Mouse (Mus musculus): ENCODE data around the gene Rsc1a1.

The Rsc1a1 gene

DNA sequence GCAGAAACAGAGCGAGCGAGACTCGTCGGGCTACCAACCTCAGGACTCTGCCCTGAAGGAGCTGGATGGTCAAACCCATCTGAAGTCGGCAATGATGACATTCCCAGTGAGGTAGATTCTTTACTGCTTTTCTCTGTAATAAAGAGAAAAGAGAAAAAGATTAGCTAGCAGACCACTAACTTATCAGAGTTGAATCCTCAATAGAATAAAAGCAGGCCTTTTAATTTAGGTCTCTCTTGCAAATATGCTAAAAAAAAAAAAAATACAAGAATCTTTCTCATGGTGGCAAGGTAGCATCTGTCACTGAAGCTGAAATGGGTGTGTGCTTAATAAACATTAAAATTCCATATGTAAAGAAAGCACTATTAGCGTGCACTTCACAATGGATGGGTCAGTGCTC is at the start of gene Rsc1a1:
Gene Rsc1a1 (minus strand): TSS at position 101 of the 400 bp plus-strand sequence.
- DNase-seq (ENCODE audit: low spot score): no peak

DNA sequence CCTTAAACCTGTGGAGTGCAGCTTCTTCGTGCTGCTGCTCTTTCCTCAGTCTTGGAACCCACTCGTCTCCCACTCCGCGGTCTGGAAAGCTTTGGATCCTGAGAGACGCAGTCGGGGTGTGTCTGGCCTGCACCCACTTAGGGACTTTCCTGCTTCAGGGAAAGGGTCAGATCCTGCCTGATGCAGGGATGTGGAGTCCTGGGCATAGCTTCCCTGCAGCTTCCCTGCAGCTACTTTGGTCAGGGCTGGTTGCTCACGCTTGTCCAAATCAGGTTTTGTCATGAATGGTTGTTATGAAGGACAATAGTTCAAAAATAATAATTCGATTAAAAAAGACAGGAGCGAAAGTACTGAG is 49.8 kb upstream of the Rsc1a1 start:
- no peak for DNase-seq (ENCODE audit: low spot score)

- peak; percentile 72 for DNase-seq (ENCODE audit: low spot score)
Observed at GRCm38 (mm10) chr4:141734446-141735205, 49.2 kb upstream of the Rsc1a1 start.

GRCm38 (mm10) chr4:141731766-141732165 is 46.4 kb upstream of the Rsc1a1 start:
- DNase-seq (ENCODE audit: low spot score): no peak

GRCm38 (mm10) chr4:141730401-141730800 is 45.0 kb upstream of the Rsc1a1 start:
- no peak for DNase-seq (ENCODE audit: low spot score)

DNA sequence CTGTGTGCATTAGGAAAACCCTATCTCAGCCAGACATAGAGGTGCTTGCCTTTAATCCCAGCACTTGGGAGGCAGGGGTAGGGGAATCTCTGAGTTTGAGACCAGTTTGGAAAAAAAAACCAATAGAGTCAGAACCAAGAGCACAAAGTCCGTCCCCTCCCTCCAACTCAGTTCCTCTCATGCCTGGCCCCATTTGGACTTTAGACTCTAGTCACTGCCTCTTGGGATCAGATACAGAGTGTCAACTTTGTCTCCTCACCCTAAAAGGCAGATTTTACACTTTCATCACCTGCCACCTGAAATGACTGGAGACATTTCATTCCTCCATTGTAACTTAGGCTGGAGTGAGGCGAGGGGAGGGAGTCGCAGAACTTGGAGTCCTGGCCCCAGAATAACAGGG is 43.9 kb upstream of the Rsc1a1 start:
- DNase-seq (ENCODE audit: low spot score): no peak

DNA sequence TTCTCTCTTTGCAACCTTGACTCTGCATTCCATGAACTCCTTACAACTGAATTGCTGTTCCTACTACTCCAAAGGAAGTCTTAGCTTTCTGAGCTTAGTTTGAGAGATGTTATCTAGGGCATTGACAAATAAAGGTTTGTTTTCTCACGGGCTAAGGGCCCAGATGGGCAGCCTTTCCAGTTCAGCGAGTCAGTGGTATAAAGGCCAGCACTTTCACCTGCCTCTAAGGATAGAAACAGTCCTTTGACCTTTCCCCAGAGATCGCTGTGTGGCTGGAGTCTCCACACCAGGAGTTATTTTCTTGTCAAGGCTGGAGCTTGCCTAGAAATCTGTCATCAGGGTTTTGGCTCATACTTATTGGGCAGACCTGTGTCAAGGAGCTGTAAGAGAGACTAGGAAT is 40.3 kb upstream of the Rsc1a1 start:
- DNase-seq (ENCODE audit: low spot score): no peak

DNA sequence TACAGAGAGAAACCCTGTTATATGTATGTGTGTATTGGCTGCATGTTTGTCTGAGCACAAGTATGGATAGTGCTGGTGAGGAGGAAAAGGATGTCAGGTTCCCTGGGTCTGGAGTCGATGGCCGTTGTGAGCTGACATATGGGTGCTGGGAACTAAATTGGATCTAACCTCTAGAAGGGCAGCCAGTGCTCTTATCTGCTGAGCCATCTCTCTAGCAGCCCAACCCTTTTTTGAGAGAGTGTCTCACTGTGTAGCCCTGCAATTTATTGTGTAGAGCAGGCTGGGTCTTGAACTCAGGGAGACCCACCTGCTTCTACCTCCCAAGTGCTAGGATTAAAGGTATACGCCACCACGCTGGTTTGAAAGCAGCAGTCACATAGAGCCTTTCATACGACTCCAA is 39.9 kb upstream of the Rsc1a1 start:
- no peak for DNase-seq (ENCODE audit: low spot score)

DNA sequence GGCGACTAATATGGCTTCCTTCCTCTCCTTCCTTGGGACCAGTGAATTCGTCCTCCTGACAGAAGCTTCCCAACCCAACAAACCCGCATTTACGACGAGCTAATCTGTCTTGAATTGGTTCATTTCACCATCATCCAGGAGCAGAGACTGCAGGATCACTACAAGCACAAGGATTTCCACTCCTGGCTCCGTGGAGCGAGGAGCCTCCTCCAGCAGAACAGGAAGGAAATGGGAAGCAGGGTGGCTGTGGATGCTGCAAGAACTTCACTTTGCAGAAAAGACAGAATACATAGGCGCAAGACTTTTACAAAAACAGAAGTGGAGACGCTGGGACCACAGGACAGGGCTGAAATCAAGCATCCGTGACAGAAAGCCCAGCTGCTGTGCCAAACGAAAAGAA is 39.2 kb upstream of the Rsc1a1 start:
- DNase-seq (ENCODE audit: low spot score): no peak

DNA sequence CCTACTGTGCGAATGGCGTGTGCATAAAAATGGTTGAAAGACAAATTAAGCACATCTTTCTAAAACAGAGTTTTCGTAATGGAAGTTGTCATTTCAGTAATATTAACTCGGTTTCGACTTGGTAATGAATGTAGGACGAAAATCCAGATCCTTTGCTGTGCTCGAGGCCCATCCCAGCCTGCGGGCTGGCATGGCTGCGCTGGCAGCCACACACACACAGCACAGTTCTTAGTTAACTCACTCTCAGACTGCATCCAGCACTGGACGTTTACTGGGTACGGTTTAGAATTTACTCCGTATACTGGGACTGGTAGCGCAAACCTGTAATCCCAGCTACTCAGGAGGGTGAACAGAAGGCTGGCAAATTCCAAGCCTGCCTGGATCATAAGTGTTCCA is 38.3 kb upstream of the Rsc1a1 start:
- DNase-seq (ENCODE audit: low spot score): no peak

DNA sequence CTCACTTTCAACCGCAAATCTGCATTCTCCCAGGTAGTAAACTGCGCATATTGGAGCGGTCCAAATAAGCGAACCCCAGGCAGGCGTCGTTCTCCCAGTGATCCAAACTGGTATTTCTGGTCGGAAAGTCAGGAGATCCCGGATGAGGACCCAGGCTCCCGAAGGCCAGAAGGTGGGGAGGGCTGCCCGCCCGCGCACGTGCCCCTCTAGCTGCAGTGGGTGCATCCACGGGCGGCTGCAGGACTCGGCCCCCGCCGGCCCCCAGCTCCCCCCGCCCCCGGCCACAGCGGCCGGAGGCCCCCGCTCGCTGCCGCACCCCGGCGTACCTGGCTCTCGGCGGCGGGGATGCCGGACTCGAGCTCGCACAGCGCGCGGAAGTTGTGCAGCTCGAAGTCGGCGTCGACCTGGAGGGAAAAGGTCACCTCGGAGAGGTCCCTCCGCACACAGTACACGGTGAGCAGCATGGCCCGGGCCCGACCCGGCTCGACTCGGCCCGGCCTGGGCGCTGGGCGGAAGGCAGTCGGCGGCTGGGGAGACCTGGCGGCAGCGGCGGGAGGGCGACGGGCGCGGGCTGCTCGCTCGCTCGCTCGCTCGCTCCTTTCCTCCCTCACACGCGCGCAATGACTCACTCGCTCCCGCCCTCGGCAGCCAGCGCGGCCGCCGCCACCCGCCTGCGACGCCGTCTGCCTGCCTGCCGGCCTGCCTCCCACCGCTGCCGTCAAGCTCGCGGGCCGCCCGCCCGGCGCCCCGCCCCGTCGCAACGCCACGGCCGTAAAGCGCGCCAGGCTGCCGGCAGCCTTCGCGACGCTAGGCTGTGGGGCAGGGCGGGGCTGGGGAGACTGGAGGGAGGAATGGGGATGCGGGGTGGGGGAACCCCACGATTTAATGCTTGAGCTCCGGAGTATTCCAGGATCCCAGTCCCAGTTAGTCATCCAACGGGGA is 37.6 kb upstream of the Rsc1a1 start, which contains the start of gene Ddi2:
Gene Ddi2 (minus strand): TSS at position 689 of the 942 bp plus-strand sequence.
- DNase-seq (ENCODE audit: low spot score): peak; percentile 81

- no peak for DNase-seq (ENCODE audit: low spot score)
Observed at GRCm38 (mm10) chr4:141721961-141722360, 36.6 kb upstream of the Rsc1a1 start.

- no peak for DNase-seq (ENCODE audit: low spot score)
Observed at GRCm38 (mm10) chr4:141720761-141721523, 35.5 kb upstream of the Rsc1a1 start.

DNA sequence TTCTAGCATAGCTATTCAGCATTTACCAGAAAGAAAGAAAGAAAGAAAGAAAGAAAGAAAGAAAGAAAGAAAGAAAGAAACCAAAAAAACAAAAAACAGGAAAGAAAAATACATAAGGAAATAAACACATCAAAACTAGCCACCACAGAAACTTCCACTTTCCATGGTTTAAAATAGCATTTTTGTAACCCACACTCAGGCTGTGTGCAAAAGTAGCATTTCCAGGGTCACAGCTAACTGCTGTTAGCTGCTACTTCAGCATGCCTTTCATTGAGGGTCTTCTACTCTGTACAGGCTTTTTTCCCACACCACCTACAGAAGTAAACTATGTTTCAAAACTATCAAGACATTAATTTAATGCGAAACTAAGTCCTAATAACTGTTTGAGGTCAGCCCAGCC is 33.9 kb upstream of the Rsc1a1 start:
- DNase-seq (ENCODE audit: low spot score): no peak

DNA sequence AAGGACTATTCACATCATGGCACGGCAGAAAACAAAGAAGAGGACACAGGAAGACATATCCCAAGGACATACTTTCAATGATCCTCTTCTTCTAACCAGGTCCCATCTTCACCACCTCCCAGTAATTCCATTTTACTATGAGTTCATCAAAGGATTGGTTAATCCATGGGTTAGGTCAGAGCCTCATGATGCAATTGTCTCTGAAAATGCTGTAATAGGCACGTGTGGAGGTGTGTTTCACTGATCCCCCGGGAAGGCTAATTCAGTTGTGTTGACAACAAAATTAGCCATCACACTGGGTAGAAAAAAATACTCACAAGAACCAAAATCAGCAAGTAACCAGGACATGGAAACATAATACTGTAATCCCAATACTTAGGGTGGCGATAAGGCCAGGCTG is 32.2 kb upstream of the Rsc1a1 start:
- DNase-seq (ENCODE audit: low spot score): no peak

DNA sequence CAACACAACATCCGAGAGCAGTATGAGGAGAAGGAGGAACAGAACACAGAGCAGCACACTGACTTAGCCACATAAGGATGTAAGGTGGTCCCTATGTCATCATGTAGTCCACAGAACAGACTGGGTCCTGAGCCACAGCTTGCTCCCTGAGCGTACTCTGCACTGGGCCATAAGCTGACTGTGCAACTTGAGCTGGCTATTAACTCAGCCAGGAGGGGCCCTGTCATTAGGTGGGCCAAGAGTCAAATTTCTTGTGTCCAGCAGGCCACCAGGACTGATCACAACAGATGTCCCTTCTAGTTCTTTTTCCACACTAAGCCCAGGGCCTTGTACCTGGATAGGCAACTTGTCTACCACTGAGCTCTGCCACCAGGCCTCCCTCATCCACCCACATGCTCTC is 29.6 kb upstream of the Rsc1a1 start:
- DNase-seq (ENCODE audit: low spot score): no peak

DNA sequence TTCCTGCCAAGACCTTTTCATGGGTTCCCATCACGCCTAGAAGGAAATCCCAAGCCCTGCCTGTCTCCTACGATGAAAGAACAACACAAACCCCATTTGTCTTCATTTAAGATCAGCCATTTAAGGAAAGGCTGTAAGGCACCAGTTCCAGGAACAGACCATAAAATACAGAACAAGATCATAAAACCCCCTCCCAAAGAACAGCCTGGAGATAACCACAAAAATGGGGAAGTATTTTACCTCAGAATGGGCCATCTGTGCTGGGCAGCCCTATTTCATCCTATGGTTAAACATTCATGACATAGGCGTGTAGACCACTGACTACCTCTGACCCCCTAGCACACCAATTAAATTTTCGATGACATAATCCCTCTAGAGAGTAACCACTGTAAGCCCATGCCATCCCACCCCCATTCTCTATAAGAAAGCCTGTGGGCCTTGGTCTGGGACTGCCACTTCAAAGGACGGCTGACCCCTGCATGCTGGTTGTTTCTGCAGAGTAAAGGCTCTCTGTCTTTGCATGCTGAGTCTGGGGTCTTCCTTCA is 28.3 kb upstream of the Rsc1a1 start:
- no peak for DNase-seq (ENCODE audit: low spot score)

GRCm38 (mm10) chr4:141711250-141711649 is 25.9 kb upstream of the Rsc1a1 start:
- DNase-seq (ENCODE audit: low spot score): no peak

DNA sequence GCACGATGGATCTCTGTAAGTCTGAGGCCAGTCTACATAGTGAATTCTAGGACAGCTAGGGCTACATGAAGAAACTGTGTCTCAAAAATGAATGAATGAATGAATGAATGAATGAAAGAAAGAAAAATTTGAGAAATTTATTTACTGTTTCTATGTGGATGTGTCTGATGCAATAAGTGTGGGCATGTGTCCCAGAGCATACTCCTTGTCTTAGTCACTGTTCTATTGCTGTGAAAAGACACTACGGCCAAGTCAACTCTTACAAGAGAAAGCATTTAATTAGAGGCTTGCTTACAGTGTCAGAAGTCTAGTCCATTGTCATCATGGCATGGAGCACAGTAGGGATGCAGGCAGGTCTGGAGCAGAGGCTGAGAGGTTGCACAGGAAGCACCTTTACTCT is 23.6 kb upstream of the Rsc1a1 start:
- DNase-seq (ENCODE audit: low spot score): no peak

GRCm38 (mm10) chr4:141708005-141708404 is 22.6 kb upstream of the Rsc1a1 start:
- DNase-seq (ENCODE audit: low spot score): no peak

- no peak for DNase-seq (ENCODE audit: low spot score)
Observed at GRCm38 (mm10) chr4:141705331-141705730, 19.9 kb upstream of the Rsc1a1 start.

- DNase-seq (ENCODE audit: low spot score): no peak
Observed at GRCm38 (mm10) chr4:141704625-141705024, 19.2 kb upstream of the Rsc1a1 start.
